Mouse (Mus musculus) common myeloid progenitor, adult 5-6 weeks (primary cell): ENCODE results near the gene Bid. TPM values are rescaled to one million over a fixed set of nuclear protein-coding genes. Genes with fewer than 3 reads are reported as not detected.

Experiments
- total RNA-seq: library from RNA; stranded (forward); fragments of 200-1000, 187-1606 nt; gene quantifications from 2 replicates; pipeline ENCODE4 v1.2.3, GENCODE M21; 2017

Bid gene
- total RNA-seq, 1 experiment from 2014 or later, result 29.7 TPM

Other genes with a start within 250 kb of the Bid start
- gene Slc25a18, start 143.3 kb downstream of the Bid start, total RNA-seq, result not detected in 2 replicates
- 62.9 and 99.9 TPM in 2 replicates for gene Atp6v1e1, start 94.1 kb downstream of the Bid start, total RNA-seq
- gene Bcl2l13, start 80.6 kb downstream of the Bid start, total RNA-seq, result 25.9 and 38.9 TPM in 2 replicates
- gene Mical3, start 214.1 kb upstream of the Bid start, total RNA-seq, result 22.0 and 24.3 TPM in 2 replicates